Mouse (Mus musculus): ENCODE results near the gene Vmn2r58.
"Not testable (repeated sequence)": the region's sequence is repeated elsewhere in the genome, so short reads cannot be mapped to it uniquely, and the experiment has no call there.

Gene Vmn2r58

DNA sequence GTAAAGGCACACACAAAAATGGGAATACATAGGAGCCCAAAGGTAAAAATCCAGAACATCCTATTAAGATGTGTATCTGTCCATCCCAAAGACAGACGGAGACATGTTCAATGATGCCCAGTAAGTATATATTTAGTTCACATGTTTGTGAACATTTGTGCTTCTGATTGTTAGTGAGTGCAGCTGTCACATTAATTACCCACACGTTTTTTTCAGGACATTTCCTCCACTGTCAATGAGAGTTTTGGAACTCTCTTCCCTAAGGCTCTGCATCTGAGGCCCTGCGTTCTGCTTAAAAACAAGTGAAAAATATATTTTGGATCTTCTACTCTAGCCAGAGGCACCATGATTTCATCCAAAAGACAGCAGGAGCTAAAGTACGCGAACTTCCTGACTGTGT, at the start of gene Vmn2r58:
TSS of gene Vmn2r58 (minus strand) at position 101 of the 400 bp plus-strand sequence.
- DNase-seq = not testable (repeated sequence)
